Mouse (Mus musculus): ENCODE results near the gene Cela1.
A peak's percentile ranks its signal among the peaks of the same experiment; 100 is the strongest.

The Cela1 gene

GRCm38 (mm10) chr15:100670004-100670403 lies 17.7 kb downstream of the Cela1 start:
- DNase-seq (ENCODE audit: low read depth) = peak; percentile 60

- peak; percentile 83 for DNase-seq (ENCODE audit: low read depth)
These were observed 18.4 kb downstream of the Cela1 start, which contains the start of gene Bin2 for GRCm38 (mm10) chr15:100669337-100669736. Gene Bin2 (minus strand): TSS chr15:100669553.

GRCm38 (mm10) chr15:100667871-100668545 lies 19.7 kb downstream of the Cela1 start:
- DNase-seq (ENCODE audit: low read depth) = peak; percentile 78

- DNase-seq (ENCODE audit: low read depth) = no peak
These were observed 20.3 kb downstream of the Cela1 start for GRCm38 (mm10) chr15:100667420-100667819.

GRCm38 (mm10) chr15:100666851-100667250 lies 20.9 kb downstream of the Cela1 start:
- no peak for DNase-seq (ENCODE audit: low read depth)

GRCm38 (mm10) chr15:100666219-100666696 lies 21.5 kb downstream of the Cela1 start:
- peak; percentile 50 for DNase-seq (ENCODE audit: low read depth)

GRCm38 (mm10) chr15:100665411-100666218 lies 22.1 kb downstream of the Cela1 start:
- peak; percentile 75 for DNase-seq (ENCODE audit: low read depth)

GRCm38 (mm10) chr15:100664813-100665274 lies 22.9 kb downstream of the Cela1 start:
- peak; percentile 83 for DNase-seq (ENCODE audit: low read depth)

GRCm38 (mm10) chr15:100660805-100661204 lies 26.9 kb downstream of the Cela1 start:
- no peak for DNase-seq (ENCODE audit: low read depth)

GRCm38 (mm10) chr15:100660306-100660705 lies 27.4 kb downstream of the Cela1 start:
- no peak for DNase-seq (ENCODE audit: low read depth)

GRCm38 (mm10) chr15:100655201-100655600 lies 32.5 kb downstream of the Cela1 start:
- no peak for DNase-seq (ENCODE audit: low read depth)

- DNase-seq (ENCODE audit: low read depth) = no peak
These were observed 33.5 kb downstream of the Cela1 start for GRCm38 (mm10) chr15:100654271-100654670.

GRCm38 (mm10) chr15:100651610-100652009 lies 36.1 kb downstream of the Cela1 start:
- no peak for DNase-seq (ENCODE audit: low read depth)

GRCm38 (mm10) chr15:100650111-100650510 lies 37.6 kb downstream of the Cela1 start:
- no peak for DNase-seq (ENCODE audit: low read depth)

GRCm38 (mm10) chr15:100646161-100646560 lies 41.6 kb downstream of the Cela1 start:
- no peak for DNase-seq (ENCODE audit: low read depth)

- DNase-seq (ENCODE audit: low read depth) = no peak
These were observed 45.3 kb downstream of the Cela1 start for GRCm38 (mm10) chr15:100642451-100642850.

- no peak for DNase-seq (ENCODE audit: low read depth)
These were observed 46.4 kb downstream of the Cela1 start for GRCm38 (mm10) chr15:100641226-100641810.

- peak; percentile 58 for DNase-seq (ENCODE audit: low read depth)
These were observed 47.6 kb downstream of the Cela1 start for GRCm38 (mm10) chr15:100639972-100640750.

GRCm38 (mm10) chr15:100637661-100638060 lies 50.1 kb downstream of the Cela1 start:
- peak; percentile 70 for DNase-seq (ENCODE audit: low read depth)

- DNase-seq (ENCODE audit: low read depth) = peak; percentile 58
These were observed 50.8 kb downstream of the Cela1 start, which contains the start of gene Smagp for GRCm38 (mm10) chr15:100636700-100637501. Gene Smagp (minus strand): TSS chr15:100636940.

Measured in naive thymus-derived CD4-positive, alpha-beta T cell, adult 2 months (primary cell).